Mouse (Mus musculus): ENCODE results near the gene Sytl2.
A peak's percentile ranks its signal among the peaks of the same experiment; 100 is the strongest.

Gene Sytl2

DNA sequence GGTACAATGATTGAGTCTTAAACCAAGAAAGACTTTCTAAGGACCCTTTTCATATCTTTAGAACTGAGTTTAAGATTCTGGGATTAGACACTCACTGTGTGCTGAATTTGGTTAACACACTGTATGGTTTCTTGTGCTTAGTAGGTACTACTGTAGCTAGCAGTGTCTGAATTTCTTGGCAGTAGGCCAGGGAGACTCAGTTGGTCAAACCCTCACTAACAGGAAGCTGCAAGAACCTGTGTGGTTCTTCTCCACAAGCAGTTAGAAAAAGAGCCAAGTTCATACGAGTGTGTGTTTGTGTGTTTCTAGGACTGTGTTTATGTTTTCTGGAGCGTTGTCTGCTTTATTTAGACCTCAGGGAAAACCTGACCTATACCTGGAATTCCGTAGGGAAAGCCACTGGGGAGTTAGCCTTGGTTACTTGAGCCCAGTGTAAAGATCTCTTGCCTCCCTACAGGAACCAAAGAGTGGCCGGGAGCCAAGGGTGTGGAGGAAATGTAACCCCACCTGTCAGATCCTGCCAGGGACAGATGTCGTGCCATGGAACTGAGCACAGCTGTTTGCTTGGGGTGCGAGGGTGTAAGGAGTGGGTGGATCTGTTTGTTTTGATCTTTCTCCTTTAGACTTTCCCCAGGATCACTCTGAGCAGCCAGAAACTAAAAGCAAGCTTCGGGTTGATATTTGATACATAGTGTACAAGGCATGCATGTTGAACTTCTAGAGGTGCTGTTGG is 10.3 kb downstream of the Sytl2 start:
- DNase-seq, result peak; percentile 59

- no peak for DNase-seq
Measured at GRCm38 (mm10) chr7:90313421-90313820, 11.4 kb downstream of the Sytl2 start.

- DNase-seq, result no peak
Measured at GRCm38 (mm10) chr7:90316823-90317222, 14.8 kb downstream of the Sytl2 start.

- DNase-seq, result no peak
Measured at GRCm38 (mm10) chr7:90319446-90319845, 17.4 kb downstream of the Sytl2 start.

DNA sequence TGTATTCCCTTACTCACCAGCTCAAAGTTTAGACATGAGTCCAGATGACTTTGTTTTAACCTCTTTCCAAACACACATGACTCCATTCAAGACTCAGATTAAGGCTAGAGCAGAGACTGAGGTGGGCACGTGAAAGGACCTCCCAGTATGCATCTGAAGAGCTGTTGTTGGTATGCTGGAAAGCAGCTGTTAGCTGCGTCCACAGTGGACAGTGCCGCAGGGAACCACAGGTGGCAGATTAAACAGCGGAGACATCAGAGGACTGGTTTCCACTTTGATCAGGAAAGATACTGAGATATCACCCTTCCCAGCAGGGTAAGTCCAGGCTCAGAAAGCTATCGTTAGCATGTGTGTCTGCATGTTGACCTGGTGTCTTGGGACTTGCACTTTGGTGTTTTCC is 18.1 kb downstream of the Sytl2 start:
- no peak for DNase-seq

DNA sequence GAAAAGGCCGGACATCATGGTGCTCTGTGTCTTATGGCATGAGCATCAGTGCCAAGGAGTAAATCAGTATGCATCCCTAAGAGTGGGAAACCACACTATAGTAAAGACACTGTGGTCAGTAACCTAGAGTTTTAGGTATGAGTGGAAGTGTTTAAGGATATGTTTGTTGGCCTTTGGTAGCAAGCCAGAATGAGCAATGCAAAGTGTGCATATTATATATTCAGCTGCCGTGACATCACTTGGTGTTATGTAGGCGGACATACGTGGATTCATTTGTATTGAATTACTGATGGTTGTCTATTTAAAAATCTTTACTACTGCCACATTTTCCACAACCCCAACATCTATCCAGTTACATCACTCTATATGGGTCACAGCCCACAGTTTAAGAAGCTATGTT is 23.1 kb downstream of the Sytl2 start:
- no peak for DNase-seq

- DNase-seq, result no peak
Measured at GRCm38 (mm10) chr7:90330200-90330599, 28.1 kb downstream of the Sytl2 start.

DNA sequence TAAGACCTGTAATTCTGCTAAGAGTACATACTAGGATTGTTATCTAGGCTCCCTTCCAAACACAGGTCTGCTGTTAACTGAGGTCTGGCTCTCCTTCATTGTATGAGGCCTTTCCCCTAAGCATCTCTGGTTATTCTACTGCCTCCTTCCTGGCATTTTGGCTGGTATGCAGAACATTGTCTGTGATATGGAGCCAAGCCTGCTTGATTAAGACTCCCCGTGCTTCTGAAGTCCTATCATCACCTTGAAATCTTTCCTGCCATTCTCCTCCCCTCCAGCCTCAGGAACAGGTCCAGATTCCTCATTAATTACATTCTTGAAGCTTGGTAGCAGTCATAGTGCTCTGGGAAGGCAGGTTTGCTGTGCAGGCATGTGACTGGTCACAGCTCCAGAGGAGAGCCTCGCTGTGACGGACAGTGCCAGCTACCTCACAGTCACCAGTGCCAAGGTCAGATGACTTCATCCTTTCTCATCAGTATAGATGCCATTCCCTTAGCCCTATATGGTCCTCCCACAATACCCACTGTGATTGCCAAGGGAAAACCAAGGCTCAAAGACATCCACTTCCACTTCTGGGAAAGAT is 30.5 kb downstream of the Sytl2 start:
- no peak for DNase-seq

GRCm38 (mm10) chr7:90334362-90334761 is 32.3 kb downstream of the Sytl2 start:
- DNase-seq, result no peak

DNA sequence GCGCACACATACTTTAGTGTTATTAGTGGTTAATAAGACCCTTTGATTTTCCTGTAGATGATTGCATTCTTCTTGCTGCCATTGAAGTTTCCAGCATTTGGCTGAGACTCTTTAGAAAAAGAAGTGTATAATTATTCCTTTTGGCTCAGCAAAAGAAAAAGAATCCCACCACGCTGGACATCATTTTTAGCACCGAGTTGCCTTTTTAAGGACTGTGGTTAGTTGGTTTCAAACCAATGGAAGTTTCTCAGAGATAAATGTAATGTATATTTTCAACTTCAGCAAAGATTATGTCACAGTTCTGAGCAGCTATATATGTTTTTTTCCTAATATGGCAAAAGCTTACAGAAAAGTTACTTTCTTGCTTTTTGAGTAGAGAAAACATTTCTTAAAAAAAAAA is 32.8 kb downstream of the Sytl2 start:
- DNase-seq, result no peak

GRCm38 (mm10) chr7:90335755-90336194 is 33.7 kb downstream of the Sytl2 start:
- DNase-seq, result no peak

DNA sequence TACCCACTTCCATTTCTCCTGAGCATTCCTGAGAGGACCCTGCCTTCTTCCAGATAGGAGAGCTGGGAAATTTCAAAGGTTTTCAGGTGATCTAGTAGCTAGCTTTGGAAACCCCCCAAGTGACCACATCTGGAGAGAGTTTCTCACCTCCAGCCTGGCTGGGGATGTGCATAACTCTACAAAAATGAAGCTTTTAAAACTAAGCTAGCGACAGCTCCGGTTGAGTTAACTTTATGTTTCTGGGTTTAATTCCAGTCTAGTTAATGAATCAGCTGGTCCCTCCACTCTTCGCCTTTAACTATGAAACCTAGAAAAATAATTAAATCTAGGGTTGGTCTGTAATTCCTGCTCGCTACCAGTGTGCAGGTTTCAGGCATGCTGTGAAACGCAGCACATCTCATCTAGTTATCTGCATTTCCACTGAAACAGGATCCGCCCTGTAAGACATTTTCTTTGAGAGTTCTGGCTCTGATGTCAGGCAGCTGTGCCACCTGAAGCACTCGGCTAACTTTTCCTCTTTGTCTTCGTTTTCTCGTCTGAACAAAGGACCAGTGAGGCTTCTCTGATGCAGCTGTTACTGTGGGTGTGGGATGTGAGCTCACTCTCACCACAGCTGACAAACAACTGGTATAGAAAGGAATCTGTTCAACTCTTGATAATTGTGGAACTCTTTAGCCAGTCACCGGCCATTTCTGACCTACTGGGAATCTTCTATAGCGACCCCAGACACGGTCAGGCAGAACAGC is 39.3 kb downstream of the Sytl2 start:
- DNase-seq, result no peak

DNA sequence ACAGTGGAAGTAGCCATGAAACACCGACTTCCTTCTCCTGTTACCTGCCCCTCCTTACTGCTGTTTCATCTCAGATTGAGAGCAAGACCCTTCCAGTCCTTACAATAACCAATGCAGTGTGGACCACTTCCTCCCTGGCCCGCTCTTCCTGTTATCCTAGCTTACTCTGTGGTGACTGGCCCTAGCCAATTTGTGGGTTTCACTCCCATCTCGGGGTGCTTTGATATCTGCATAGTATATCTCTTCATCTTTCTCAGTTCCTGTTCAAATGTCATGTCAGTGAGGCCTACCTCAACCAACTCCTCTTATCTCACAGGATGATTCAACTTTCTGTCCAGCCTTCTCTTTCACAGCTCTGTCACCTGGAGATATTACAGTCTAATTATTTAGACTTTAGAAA is 42.9 kb downstream of the Sytl2 start:
- DNase-seq, result no peak

DNA sequence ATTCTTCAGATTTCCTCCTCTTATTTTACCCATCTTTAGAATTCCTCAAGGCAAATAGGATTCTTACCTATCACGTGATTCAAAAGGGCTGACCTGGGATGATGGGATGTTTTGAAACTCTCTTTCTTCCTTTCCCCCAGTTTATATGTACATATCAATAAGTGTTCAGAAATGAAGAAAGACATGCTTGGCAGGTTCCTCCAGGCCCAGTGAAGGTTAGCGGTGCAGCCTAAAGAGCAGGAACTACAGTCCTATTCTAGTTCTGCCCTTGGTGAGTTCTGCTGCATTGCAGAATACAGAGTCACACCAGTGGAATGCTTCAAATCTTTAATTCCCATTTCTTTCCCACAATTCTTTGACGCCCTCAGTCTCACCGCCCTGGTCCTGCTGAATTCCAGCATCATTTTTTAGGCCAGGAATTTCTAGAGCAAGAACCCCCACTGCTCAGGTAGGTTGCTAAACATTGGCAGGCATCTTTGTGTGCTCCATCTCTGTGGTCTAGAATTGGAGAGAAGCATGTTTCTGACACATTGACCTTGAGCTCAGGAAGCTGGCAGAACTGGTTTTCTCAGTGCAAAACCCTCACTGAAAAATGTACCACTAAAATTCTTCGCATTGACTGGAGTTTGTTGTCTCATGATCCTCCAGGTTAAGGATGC is 45.9 kb downstream of the Sytl2 start:
- no peak for DNase-seq

- no peak for DNase-seq
Measured at GRCm38 (mm10) chr7:90349014-90349413, 47.0 kb downstream of the Sytl2 start.

- DNase-seq, result no peak
Measured at GRCm38 (mm10) chr7:90352183-90352582, 50.1 kb downstream of the Sytl2 start.

DNA sequence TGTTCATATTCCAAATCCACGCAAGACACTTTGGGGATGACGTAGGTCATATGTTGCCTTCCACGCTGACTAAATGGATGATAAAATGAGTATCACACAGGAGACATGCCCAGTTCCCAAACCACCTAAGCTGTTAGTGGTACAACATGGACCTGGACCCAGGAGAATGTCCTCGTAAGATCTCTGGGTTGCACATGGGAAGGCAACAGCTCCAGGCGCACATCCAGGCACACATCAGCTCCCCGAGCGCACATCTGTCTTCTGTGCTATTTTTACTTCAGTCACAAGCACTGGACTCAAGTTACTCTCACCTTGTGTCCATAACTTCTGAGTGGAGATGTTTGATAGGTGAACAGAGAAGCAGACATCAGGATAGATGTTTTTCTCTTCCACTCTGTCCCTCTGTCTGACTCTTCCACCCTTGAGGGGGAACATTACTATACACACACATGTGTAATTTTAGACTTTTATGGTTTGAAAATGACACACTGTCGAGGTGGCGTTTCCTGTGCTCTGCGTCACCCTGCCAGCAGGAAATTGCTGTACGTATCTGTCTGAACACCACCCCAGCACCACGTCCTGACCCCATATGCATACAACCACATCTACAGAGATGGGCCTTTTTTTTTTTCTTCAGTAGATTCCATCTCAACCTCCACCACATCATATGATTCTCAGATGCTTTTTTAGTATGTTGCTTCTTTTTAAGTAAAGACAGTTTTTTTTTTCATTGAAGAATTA is 51.6 kb downstream of the Sytl2 start:
- no peak for DNase-seq

DNA sequence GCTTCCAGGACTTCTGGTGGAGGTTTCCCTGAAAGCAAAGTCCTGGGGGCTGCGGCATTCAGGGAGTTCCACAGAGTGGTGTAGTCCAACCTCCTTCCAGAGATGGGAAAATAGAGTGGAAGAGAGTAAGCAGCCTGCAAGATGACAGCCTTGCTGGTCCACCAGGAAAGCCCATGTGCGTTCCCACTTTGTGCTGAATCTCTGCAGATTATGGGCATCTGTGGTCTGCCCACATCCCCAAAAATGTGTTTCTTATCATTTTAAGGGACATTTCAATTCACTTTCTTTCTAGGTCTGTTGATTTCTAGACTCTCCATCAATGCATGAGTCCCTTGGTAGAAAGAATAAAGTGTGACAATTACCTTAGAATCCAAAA is 52.2 kb downstream of the Sytl2 start:
- no peak for DNase-seq

- DNase-seq, result no peak
Measured at GRCm38 (mm10) chr7:90355454-90355853, 53.4 kb downstream of the Sytl2 start.

DNA sequence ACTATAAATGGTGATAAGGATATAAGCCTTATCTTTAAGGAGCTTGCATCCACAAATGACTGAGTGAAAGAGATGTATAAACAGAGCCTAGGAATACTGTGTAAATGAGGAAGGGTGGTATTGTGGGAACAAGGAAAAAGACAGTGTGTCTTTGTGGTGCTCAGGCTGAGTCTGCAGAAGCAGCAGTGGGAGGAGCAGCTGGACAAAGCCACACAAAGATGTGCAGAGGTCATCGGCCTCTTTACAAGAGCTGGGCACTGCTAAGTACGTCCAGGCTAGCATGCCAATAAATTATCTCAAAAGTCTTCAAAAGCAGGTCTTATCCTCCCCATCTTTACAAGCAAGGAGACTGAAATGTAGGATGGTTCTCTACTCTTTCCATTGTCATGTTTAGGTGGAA is 53.9 kb downstream of the Sytl2 start:
- DNase-seq, result no peak

- DNase-seq, result no peak
Measured at GRCm38 (mm10) chr7:90362788-90363187, 60.7 kb downstream of the Sytl2 start.

DNA sequence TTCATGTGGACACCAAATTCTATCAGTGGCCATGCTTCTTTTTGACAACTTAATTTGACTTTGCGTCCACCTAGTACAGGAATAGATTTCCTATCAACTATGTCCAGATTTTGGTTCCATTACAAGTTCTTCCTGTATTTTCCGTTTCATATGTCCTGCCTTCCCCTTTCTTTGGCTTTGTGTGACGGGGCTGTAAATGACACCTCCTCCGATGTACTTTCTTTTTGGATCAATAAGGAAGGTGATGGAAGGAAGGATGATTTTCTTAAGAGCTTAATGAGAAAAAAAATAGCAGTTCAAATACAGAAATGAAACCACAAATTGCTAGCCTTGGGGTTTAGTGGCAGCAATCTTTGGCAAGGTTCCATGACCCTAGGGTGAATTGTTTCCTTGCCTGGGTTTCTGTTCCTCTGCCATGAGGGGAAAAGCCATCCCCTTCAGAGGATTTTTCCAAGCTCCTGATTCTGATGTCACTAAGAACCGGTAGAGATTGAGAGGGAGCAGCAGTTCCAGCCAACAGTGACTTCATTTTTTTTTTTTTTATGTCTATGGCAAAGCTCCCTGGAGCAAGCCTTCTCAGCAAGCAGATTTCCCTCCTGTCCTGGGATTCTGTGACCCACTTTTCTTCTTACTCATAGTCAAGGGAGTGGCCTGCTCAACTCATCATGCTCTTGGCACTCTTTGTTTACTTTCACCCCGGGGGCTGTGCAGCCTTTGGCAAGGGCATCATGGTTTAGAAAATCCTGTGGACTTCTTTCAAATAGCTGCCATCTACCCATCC is 68.2 kb downstream of the Sytl2 start:
- peak; percentile 54 for DNase-seq
